Mouse (Mus musculus) CH12.LX (cell line): ENCODE data around the gene Zfp326.

Experiments used
- ELF1 ChIP-seq: IDR thresholded peaks from 2 replicates; pipeline ENCODE4 v1.6.1; 2014; ENCODE audit warnings: low read depth, mild to moderate bottlenecking, inconsistent platforms, low read length, improper control_type of control experiment
- HCFC1 ChIP-seq: IDR thresholded peaks from 2 replicates; pipeline ENCODE4 v1.6.1; 2012; ENCODE audit warnings: low read depth, mild to moderate bottlenecking, inconsistent platforms, low read length, improper control_type of control experiment
- JUN ChIP-seq: IDR thresholded peaks from 2 replicates; pipeline ENCODE4 v1.6.1; 2011; ENCODE audit warnings: low read depth, mild to moderate bottlenecking, low read length, improper control_type of control experiment, moderate library complexity; ENCODE audit not compliant: insufficient read depth
- MEF2A ChIP-seq: IDR thresholded peaks from 2 replicates; pipeline ENCODE4 v1.6.1; 2014; ENCODE audit warnings: low read depth, mild to moderate bottlenecking, inconsistent platforms, low read length, improper control_type of control experiment, borderline replicate concordance
- POLR2AphosphoS2 ChIP-seq: IDR thresholded peaks from 2 replicates; pipeline ENCODE4 v1.6.1; 2011; ENCODE audit warnings: low read depth, low read length, improper control_type of control experiment
- RCOR1 ChIP-seq: conservative IDR thresholded peaks from 2 replicates; pipeline ENCODE4 v1.6.1; 2012; ENCODE audit warnings: low read depth, mild to moderate bottlenecking, inconsistent platforms, low read length, improper control_type of control experiment
- USF2 ChIP-seq: conservative IDR thresholded peaks from 2 replicates; pipeline ENCODE4 v1.6.1; 2011; ENCODE audit warnings: low read depth, low read length, improper control_type of control experiment
- ZNF384 ChIP-seq: IDR thresholded peaks from 2 replicates; pipeline ENCODE4 v1.6.1; 2012; ENCODE audit warnings: low read depth, low read length, improper control_type of control experiment, inconsistent platforms

DNA sequence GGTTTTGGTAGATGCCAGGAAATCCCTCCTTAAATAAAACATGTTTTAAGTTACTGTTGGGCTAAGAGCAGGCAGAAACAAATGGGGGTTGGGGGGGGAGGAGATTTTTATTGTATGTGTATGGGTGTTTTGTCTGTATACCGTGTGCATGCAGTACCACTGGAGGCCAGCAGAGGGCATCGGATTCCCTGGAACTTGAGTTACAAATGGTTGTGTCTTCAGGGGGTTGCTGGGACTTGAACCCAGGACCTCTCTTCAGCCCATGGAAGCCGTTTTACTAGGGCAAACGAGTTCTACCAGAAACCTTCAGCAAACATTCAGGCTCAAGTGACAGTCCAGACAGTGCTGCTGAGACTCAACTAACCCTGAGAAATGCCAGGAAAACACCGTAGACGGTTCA is 41.9 kb downstream of the Zfp326 start:
- no peak for TF ChIP-seq ZNF384
- no peak for TF ChIP-seq JUN
- TF ChIP-seq RCOR1 = no peak
- TF ChIP-seq USF2 = no peak
- no peak for TF ChIP-seq ELF1
- TF ChIP-seq HCFC1 = no peak
- TF ChIP-seq POLR2AphosphoS2 = no peak
- TF ChIP-seq MEF2A = no peak
